Mouse (Mus musculus) brain, embryonic 14.5 days (tissue): ENCODE data around the gene Vmn1r228. TPM values are rescaled to one million over a fixed set of nuclear protein-coding genes. Genes with fewer than 3 reads are reported as not detected.

Experiments
- DNase-seq: peaks from one replicate; pipeline ENCODE4 v3.0.0-alpha.2; 2011; ENCODE audit warnings: low read depth
- CTCF ChIP-seq: fragments of 200-500 bp; IDR thresholded peaks from 2 replicates; pipeline ENCODE4 v1.5.1; 2012; ENCODE audit warnings: inconsistent platforms, mild to moderate bottlenecking, moderate library complexity, borderline replicate concordance; ENCODE audit not compliant: insufficient read depth, insufficient read length; ENCODE audit errors: extremely low read depth
- POLR2A ChIP-seq: fragments of 200-500 bp; IDR thresholded peaks from 2 replicates; pipeline ENCODE4 v1.6.1; 2012; ENCODE audit warnings: mild to moderate bottlenecking, inconsistent platforms, borderline replicate concordance; ENCODE audit not compliant: poor library complexity, insufficient read depth, insufficient read length, severe bottlenecking; ENCODE audit errors: extremely low read depth
- polyA plus RNA-seq: library from polyadenylated mRNA; depleted of rRNA; stranded (reverse); fragments of >200 nt; gene quantifications from 2 replicates; pipeline ENCODE4 v1.2.3, GENCODE M21; 2012; rRNA removed

Gene Vmn1r228
- polyA plus RNA-seq: not detected in 2 replicates

- no peak for TF ChIP-seq POLR2A
- DNase-seq: no peak
These were observed at the start of gene Vmn1r228 for GRCm38 (mm10) chr17:20786057-20786456. Vmn1r228 (minus strand) TSS chr17:20786157.

GRCm38 (mm10) chr17:20811255-20811654, 25.3 kb upstream of the Vmn1r228 start, which contains the start of gene Vmn1r229:
Vmn1r229 (plus strand) TSS chr17:20811555.
- TF ChIP-seq CTCF: no peak
- DNase-seq: no peak

- no peak for DNase-seq
- no peak for TF ChIP-seq POLR2A
- TF ChIP-seq CTCF: no peak
These were observed 56.4 kb downstream of the Vmn1r228 start, which contains the start of gene Vmn1r227 for GRCm38 (mm10) chr17:20729543-20729942. Vmn1r227 (plus strand) TSS chr17:20729843.

Other genes starting within 250 kb of the Vmn1r228 start
- gene Vmn2r109, start 221.4 kb downstream of the Vmn1r228 start, polyA plus RNA-seq: not detected in 2 replicates
- not detected in 2 replicates for gene Vmn2r110, start 189.7 kb downstream of the Vmn1r228 start, polyA plus RNA-seq
- not detected in 2 replicates for gene Fpr-rs3, start 161.3 kb downstream of the Vmn1r228 start, polyA plus RNA-seq
- gene Vmn1r226, start 103.3 kb downstream of the Vmn1r228 start, polyA plus RNA-seq: not detected in 2 replicates
- gene Vmn1r227, start 56.3 kb downstream of the Vmn1r228 start, polyA plus RNA-seq: not detected in 2 replicates
- gene Vmn1r229, start 25.4 kb upstream of the Vmn1r228 start, polyA plus RNA-seq: not detected in 2 replicates
- not detected in 2 replicates for gene Vmn1r230, start 54.3 kb upstream of the Vmn1r228 start, polyA plus RNA-seq
- not detected in 2 replicates for gene Vmn1r231, start 118.9 kb upstream of the Vmn1r228 start, polyA plus RNA-seq
- gene Vmn1r232, start 133.6 kb upstream of the Vmn1r228 start, polyA plus RNA-seq: not detected in 2 replicates
- gene Ppp2r1a, start 159.2 kb upstream of the Vmn1r228 start, polyA plus RNA-seq: 429 and 565 TPM in 2 replicates
- gene Vmn1r233, start 210.3 kb upstream of the Vmn1r228 start, polyA plus RNA-seq: not detected in 2 replicates
- 20.8 TPM in 2 replicates for gene Zfp160, start 222.7 kb upstream of the Vmn1r228 start, polyA plus RNA-seq